Mouse (Mus musculus) kidney, adult 2 months (tissue): ENCODE results near the gene Pex12. TPM values are rescaled to one million over a fixed set of nuclear protein-coding genes. Genes with fewer than 3 reads are reported as not detected.

ENCODE experiments used
- DNase-seq: peaks from one replicate; pipeline ENCODE4 v3.0.0; 2021
- H3K27ac ChIP-seq: fragments of 200-500 bp; 2 replicates; pipeline ENCODE4 v1.5.1; 2012; ENCODE audit warnings: low read depth, low read length, control low read depth, inconsistent platforms; ENCODE audit not compliant: insufficient read depth
- H3K27me3 ChIP-seq: fragments of 200-500 bp; replicated peaks from 2 replicates; pipeline ENCODE4 v1.6.1; 2012; ENCODE audit warnings: mild to moderate bottlenecking, moderate library complexity, low read length, inconsistent platforms; ENCODE audit not compliant: control insufficient read depth, insufficient read depth
- H3K36me3 ChIP-seq: fragments of 200-500 bp; 2 replicates; pipeline ENCODE4 v1.6.1; 2012; ENCODE audit warnings: mild to moderate bottlenecking, moderate library complexity, low read length, inconsistent platforms; ENCODE audit not compliant: control insufficient read depth, insufficient read depth
- H3K4me1 ChIP-seq: fragments of 200-500 bp; 2 replicates; pipeline ENCODE4 v1.6.1; 2011; ENCODE audit warnings: low read length; ENCODE audit not compliant: control insufficient read depth, insufficient read depth
- H3K4me3 ChIP-seq: fragments of 200-500 bp; 2 replicates; pipeline ENCODE4 v1.5.1; 2011; ENCODE audit warnings: mild to moderate bottlenecking, low read depth, low read length, control low read depth; ENCODE audit not compliant: insufficient read depth
- CTCF ChIP-seq: fragments of 200-500 bp; conservative IDR thresholded peaks from 2 replicates; pipeline ENCODE4 v1.5.1; 2011; ENCODE audit warnings: low read depth, mild to moderate bottlenecking, control low read depth, low read length, moderate library complexity, mixed read lengths; ENCODE audit not compliant: insufficient read depth, insufficient read length
- POLR2A ChIP-seq: fragments of 200-500 bp; IDR thresholded peaks from one replicate; pipeline ENCODE4 v1.6.1; 2011; ENCODE audit warnings: low read depth, low read length, control low read depth
- WGBS: fragments of 180-500 bp; shearing (Covaris S2); methylation state at CpG from one replicate; pipeline ENCODE4 v1.1.7; 2018; 5-methylcytosine and 5-hydroxymethylcytosine counted together
- polyA plus RNA-seq: library from polyadenylated mRNA; depleted of rRNA; stranded (reverse); fragments of >200 nt; gene quantifications from 2 replicates; pipeline ENCODE4 v1.2.3, GENCODE M21; 2012

Gene Pex12
- polyA plus RNA-seq, 1 experiment, result 11.4 TPM

DNA sequence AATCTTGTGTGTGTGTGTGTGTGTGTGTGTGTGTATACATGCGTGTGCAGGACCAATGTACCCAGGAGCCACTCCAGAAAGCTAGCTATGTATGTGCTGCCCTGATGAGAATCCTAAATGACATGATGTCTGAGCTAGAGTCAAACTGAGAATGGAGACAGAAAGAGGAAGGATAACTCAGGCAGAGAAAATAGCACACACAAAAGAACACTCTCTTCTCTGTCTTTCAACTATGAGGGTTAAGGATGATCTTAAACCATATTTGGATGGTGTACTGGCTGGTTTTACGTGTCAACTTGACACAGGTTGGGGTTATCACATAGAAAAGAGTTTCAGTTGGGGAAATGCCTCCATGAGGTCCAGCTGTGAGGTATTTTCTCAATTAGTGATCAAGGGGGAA is 12.8 kb downstream of the Pex12 start:
- Histone ChIP-seq H3K4me3 (no peak overlapping the region), H3K27ac (no peak overlapping the region), H3K27me3 (no peaks in the 10 kb centered on the region), H3K4me1 (0 out of 2 replicates have a peak, but pooled peaks cover 4% of the 10 kb centered on the region), H3K36me3 (no peaks in the 10 kb centered on the region)
- TF ChIP-seq CTCF (no peak), POLR2A (no peak)
- WGBS, result 91% methylated on average over 2 of the region's 2 CpGs
- DNase-seq, result no peak

DNA sequence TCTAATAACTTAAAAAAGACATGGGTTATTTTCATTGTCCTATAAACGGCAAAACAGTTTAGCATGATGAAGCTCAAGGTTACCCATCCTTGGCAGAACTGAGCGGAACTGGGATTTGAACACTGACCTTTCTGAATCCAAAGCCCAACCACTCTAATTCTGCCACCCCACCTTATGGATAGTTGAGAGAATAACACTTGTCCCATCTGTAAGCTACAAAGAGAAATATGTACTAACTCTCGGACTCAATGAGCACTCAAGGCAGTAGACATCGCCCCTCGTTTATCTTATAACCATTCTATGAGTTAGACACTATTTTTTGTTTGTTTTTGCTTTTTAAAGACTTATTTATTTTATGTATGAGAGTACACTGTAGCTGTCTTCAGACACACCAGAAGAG is 13.3 kb downstream of the Pex12 start:
- Histone ChIP-seq H3K27ac (no peak overlapping the region), H3K36me3 (no peaks in the 10 kb centered on the region), H3K27me3 (no peaks in the 10 kb centered on the region), H3K4me1 (0 out of 2 replicates have a peak, but pooled peaks cover 4% of the 10 kb centered on the region), H3K4me3 (no peak overlapping the region)
- WGBS, result 90% methylated on average over 5 of the region's 5 CpGs
- TF ChIP-seq POLR2A (no peak), CTCF (no peak)
- no peak for DNase-seq

DNA sequence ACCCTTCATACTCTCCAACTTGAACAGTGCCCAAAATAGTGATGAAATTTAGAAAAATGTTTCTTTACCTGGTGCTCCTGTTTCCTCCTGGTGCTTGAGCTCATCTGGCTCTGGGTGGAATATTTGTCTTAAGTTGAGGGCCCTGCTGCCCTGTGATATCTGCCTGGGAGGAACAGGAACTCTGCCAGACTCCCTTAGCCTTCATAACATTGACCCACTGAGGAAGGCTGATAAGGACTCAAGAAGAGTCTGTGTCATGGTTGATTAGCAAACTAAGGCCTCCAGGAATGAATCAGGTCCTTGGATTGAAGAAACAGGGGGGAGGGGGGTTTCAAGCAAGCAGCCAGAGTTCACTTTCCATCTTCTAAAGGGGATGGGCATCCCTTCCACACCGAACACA is 15.8 kb downstream of the Pex12 start, which contains the start of gene Slfn14:
Gene Slfn14 (minus strand): TSS at position 161 of the 400 bp plus-strand sequence.
- Histone ChIP-seq H3K4me3 (no peak within 1 kb of the TSS), H3K27me3 (no peaks in the 10 kb centered on the region), H3K36me3 (no peaks in the 10 kb centered on the region), H3K4me1 (0 out of 2 replicates have a peak, but pooled peaks cover 2% of the 10 kb centered on the region), H3K27ac (no peak within 1 kb of the TSS)
- DNase-seq, result no peak
- TF ChIP-seq POLR2A, result no peak
- TF ChIP-seq CTCF, result no peak
- 82% methylated on average over 1 of the region's 1 CpGs for WGBS

DNA sequence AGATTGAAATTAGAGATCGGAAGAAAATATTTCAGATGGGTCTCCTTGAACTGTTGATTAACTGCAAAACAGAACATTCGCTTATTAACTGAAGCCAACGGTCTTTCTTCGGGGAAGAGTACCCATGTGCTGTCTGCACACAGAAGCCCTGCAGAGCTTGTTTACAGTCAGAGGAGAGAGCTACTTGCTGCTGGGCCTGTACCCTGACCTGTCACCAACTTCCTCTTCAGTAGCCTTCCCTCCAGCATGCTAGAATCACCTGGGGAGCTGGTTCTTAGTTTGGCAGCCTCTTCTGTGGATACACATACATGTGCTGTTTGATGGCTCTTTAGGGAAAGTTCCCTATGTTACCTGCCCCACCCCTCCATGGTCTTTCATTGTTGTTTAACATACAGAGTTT is 16.8 kb downstream of the Pex12 start:
- Histone ChIP-seq H3K27me3 (no peaks in the 10 kb centered on the region), H3K27ac (no peak overlapping the region), H3K36me3 (no peaks in the 10 kb centered on the region), H3K4me3 (no peak overlapping the region), H3K4me1 (no peaks in the 10 kb centered on the region)
- 85% methylated on average over 4 of the region's 4 CpGs for WGBS
- no peak for TF ChIP-seq CTCF
- TF ChIP-seq POLR2A, result no peak
- no peak for DNase-seq

DNA sequence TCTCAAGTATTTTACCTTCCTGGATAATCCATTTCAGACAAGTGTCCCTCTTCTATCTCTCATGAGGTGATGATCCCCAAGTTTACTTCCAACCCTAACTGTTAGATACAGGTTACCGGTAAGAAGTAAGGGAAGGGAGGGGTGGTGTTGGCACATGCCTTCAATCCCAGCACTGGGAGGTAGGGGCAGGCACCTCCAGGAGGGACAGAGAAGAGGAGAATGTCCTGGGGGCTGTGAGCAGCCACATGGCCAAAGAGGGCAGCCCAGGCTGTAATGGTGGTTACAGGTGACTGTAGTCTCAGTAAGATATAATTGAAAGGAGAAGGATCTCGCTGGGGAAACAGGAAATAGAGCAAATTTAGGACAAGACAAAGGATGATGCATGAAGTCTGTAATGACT is 20.3 kb downstream of the Pex12 start:
- H3K27me3 ChIP-seq, result no peaks in the 10 kb centered on the region
- DNase-seq, result no peak
- 69% methylated on average over 2 of the region's 2 CpGs for WGBS
- no peak overlapping the region for H3K27ac ChIP-seq
- H3K4me1 ChIP-seq, result no peaks in the 10 kb centered on the region
- no peaks in the 10 kb centered on the region for H3K36me3 ChIP-seq
- TF ChIP-seq POLR2A (no peak), CTCF (no peak)
- H3K4me3 ChIP-seq, result no peak overlapping the region

DNA sequence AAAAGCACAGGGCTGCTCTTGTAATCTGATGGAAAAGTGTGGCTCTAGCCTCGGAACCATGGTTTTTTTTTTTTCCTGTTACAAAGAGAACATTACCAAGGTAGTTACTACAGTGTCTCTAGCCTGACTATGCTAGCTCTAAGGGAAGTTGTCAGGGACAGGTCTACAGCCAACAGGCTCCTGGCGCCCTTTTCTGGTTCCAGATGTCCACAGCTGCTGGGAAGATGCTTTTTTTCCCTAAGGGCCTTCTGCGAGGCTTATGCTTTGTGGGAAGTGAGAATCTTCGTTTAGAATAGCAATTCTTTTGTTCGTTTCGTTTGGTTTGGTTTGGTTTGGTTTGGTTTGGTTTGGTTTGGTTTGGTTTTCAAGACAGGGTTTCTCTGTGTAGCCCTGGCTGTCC is 22.7 kb downstream of the Pex12 start:
- 75% methylated on average over 6 of the region's 6 CpGs for WGBS
- H3K36me3 ChIP-seq, result no peaks in the 10 kb centered on the region
- H3K27me3 ChIP-seq, result no peaks in the 10 kb centered on the region
- H3K4me1 ChIP-seq, result no peaks in the 10 kb centered on the region
- H3K27ac ChIP-seq, result no peak overlapping the region
- TF ChIP-seq POLR2A, result no peak
- TF ChIP-seq CTCF, result no peak
- DNase-seq, result no peak
- no peak overlapping the region for H3K4me3 ChIP-seq

DNA sequence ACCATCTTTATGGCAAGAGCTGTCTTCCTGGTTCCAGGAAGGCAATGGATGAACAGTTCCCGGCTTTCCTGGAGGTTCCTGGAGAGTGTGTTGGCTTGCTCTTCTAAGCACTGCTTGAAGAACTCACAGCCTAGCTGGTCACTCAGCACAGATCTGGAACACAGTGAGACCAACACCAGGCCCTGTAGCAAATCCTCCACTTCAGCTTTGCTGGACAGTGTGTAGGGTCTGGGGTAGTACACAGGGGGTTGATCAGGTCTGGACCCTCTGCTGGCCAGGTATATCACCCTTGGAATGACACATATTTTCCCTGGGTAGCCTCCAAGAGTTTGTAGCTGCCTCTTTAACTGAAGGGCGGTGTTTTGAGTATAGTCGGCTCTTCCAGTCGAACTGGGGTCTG is 23.4 kb downstream of the Pex12 start:
- no peaks in the 10 kb centered on the region for H3K4me1 ChIP-seq
- TF ChIP-seq POLR2A (no peak), CTCF (no peak)
- H3K36me3 ChIP-seq, result no peaks in the 10 kb centered on the region
- H3K27ac ChIP-seq, result no peak overlapping the region
- 85% methylated on average over 4 of the region's 4 CpGs for WGBS
- no peak for DNase-seq
- no peak overlapping the region for H3K4me3 ChIP-seq
- no peaks in the 10 kb centered on the region for H3K27me3 ChIP-seq
